Mouse (Mus musculus): Measurements from ENCODE around the gene Ly6g6c.

DNA sequence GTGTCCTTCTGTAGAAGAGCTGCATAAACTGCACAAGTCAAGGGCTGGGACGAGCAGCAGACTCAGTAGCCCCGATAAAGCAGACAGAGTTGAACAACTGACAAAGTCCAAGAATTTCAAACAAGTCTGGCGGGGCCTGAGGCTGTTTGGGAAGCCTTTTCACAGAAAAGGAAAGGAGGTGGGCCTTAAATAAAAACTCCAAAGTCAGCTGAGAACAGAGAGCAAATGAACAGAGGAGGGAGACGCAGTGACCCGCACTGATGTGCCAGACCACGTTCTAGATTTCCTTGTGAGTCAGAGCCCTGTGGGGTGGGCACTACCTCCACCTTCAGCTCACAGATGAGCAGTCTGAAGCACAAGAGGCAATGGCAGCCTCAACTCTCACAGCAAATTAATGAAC is 30.3 kb upstream of the Ly6g6c start:
- TF ChIP-seq CTCF (conservative IDR thresholded peaks at IDR 0.05; ENCODE audit: low read length): no peak
- TF ChIP-seq POU5F1 (IDR thresholded peaks at IDR 0.05; ENCODE audit: borderline replicate concordance, low read length): no peak
- TF ChIP-seq NANOG (IDR thresholded peaks at IDR 0.05; ENCODE audit: borderline replicate concordance, low read length): no peak

All from E14TG2a.4 (cell line).